23 mouse cellular contexts compared by ENCODE assay signal in the genomic region with DNA sequence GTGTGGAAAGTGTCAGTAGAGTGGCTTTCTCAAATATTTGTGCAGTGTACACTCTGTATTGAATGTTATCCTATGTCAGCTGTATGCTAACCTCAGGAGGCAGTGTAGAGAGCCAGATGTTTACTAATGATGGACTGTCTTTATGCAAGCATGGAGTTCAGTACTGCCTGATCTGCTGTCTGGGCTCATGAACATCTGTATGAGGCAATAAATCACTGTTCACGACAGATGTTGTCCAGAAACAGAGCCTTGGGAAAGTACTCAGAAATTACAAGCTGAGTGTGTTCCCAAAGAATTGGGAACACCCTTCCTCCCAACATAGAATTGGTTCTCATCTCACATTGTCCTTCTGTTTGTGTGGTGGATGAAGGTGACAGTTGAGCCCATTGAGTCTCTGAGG.
DNase-seq lines count a peak whose midpoint lies in the region; ATAC-seq and TF ChIP-seq lines count a peak whose summit lies in the region.
"Had no signal": no experiment of that assay in that cellular context is flagged by ENCODE, and none has a peak within 500 bp of the region (broad histone marks: within the 10 kb centered on the region; RNA-seq: fewer than 3 reads in every experiment).

No protein-coding gene starts in this region.

- TF ChIP-seq POLR2A in heart, adult 2 months (IDR thresholded peaks at IDR 0.05; ENCODE audit: insufficient read depth, low read depth, low read length), result no peak

- no peak overlapping the region for H3K9ac ChIP-seq in heart, adult 2 months (ENCODE audit: low read depth, low read length)
- no peak overlapping the region for H3K9ac ChIP-seq in limb, embryonic 15.5 days
- H3K9ac ChIP-seq: embryonic facial prominence, embryonic 12.5 days; forebrain, embryonic 13.5 days; forebrain, embryonic 15.5 days; forebrain, postnatal 0 days had no signal

- intact Hi-C loops in heart, adult 2 months (cut with DNase I), result no loop called here

- H3K79me2 ChIP-seq in heart, adult 2 months (replicated peaks; ENCODE audit: control insufficient read depth, insufficient read depth, low read length), result no peaks in the 10 kb centered on the region

- TF ChIP-seq EP300 in heart, adult 2 months (IDR thresholded peaks at IDR 0.05; ENCODE audit: insufficient read depth, low read depth, low read length), result no peak

- H3K4me2 ChIP-seq in limb, embryonic 15.5 days, result no peak overlapping the region
- H3K4me2 ChIP-seq: embryonic facial prominence, embryonic 12.5 days; forebrain, embryonic 13.5 days; forebrain, embryonic 15.5 days had no signal

- peak; percentile 35; the same call in 1 of the 2 replicates for ATAC-seq in limb, embryonic 15.5 days (ENCODE audit: insufficient number of reproducible peaks, low FRiP score, low TSS enrichment, low read depth)
- ATAC-seq: activated CD4-positive, CD25-positive, alpha-beta regulatory T cell, adult 4 months; forebrain, embryonic 13.5 days; forebrain, embryonic 15.5 days; forebrain, postnatal 0 days had no signal

- 72% methylated on average over 1 of the region's 1 CpGs for WGBS in heart, adult 2 months
- WGBS in limb, embryonic 15.5 days, result 23% methylated on average over 1 of the region's 1 CpGs
- 76% methylated on average over 1 of the region's 1 CpGs for WGBS in limb, embryonic 10.5 days

- TF ChIP-seq CTCF in heart, adult 2 months (IDR thresholded peaks at IDR 0.05), result no peak

- no peak overlapping the region for H3K4me3 ChIP-seq in heart, adult 2 months
- no peak overlapping the region for H3K4me3 ChIP-seq in limb, embryonic 15.5 days
- no peak overlapping the region for H3K4me3 ChIP-seq in limb, embryonic 10.5 days
- H3K4me3 ChIP-seq: embryonic facial prominence, embryonic 10.5 days; embryonic facial prominence, embryonic 12.5 days; forebrain, embryonic 13.5 days; forebrain, embryonic 15.5 days had no signal

- peaks cover 2% of the 10 kb centered on the region; the same call in 1 of the 2 replicates for H3K4me1 ChIP-seq in heart, adult 2 months (ENCODE audit: control insufficient read depth, insufficient read depth, low read length)
- 0 out of 2 replicates have a peak, but pooled peaks cover 3% of the 10 kb centered on the region for H3K4me1 ChIP-seq in limb, embryonic 15.5 days
- no peaks in the 10 kb centered on the region for H3K4me1 ChIP-seq in limb, embryonic 10.5 days
- H3K4me1 ChIP-seq: embryonic facial prominence, embryonic 10.5 days; embryonic facial prominence, embryonic 12.5 days; forebrain, embryonic 13.5 days; forebrain, embryonic 15.5 days had no signal

- H3K27me3 ChIP-seq in heart, adult 2 months (ENCODE audit: control insufficient read depth, insufficient read depth, low read length), result no peaks in the 10 kb centered on the region
- H3K27me3 ChIP-seq in limb, embryonic 15.5 days, result no peaks in the 10 kb centered on the region
- no peaks in the 10 kb centered on the region for H3K27me3 ChIP-seq in limb, embryonic 10.5 days (ENCODE audit: low read depth, poor library complexity, severe bottlenecking)
- H3K27me3 ChIP-seq: embryonic facial prominence, embryonic 12.5 days; forebrain, embryonic 13.5 days; forebrain, embryonic 15.5 days; Patski had no signal

- no peaks in the 10 kb centered on the region for H3K9me3 ChIP-seq in limb, embryonic 15.5 days
- no peaks in the 10 kb centered on the region for H3K9me3 ChIP-seq in limb, embryonic 10.5 days (replicated peaks)
- H3K9me3 ChIP-seq: embryonic facial prominence, embryonic 10.5 days; embryonic facial prominence, embryonic 12.5 days; forebrain, embryonic 13.5 days; forebrain, embryonic 15.5 days had no signal

- DNase-seq in heart, adult 2 months, result no peak
- no peak for DNase-seq in heart, adult 9 months (ENCODE audit: low spot score in 2 of 2)
- DNase-seq in limb, embryonic 10.5 days (ENCODE audit: low spot score), result no peak
- DNase-seq in 3T3-L1 (ENCODE audit: low read depth, low spot score) (peak; percentile 58), adipocyte (ENCODE audit: low spot score) (peak; percentile 62)
- DNase-seq in layer of hippocampus, adult 11-12 months (ENCODE audit: low spot score), result no peak
- DNase-seq: adrenal gland, adult 2 months; adrenal gland, postnatal 10 days; adrenal gland, postnatal 25 days; cerebellum, adult 11 months; cerebellum, adult 18-20 months; cerebellum, adult 8-10 months; cerebellum, adult 9-11 months; cerebellum, postnatal 14 days; cerebellum, postnatal 36 days; forebrain, postnatal 0 days had no signal

- peak overlapping the region; percentile 48 for H3K27ac ChIP-seq in heart, adult 2 months
- H3K27ac ChIP-seq in limb, embryonic 15.5 days, result no peak overlapping the region
- H3K27ac ChIP-seq in limb, embryonic 10.5 days, result no peak overlapping the region
- H3K27ac ChIP-seq: embryonic facial prominence, embryonic 10.5 days; embryonic facial prominence, embryonic 12.5 days; forebrain, embryonic 13.5 days; forebrain, embryonic 15.5 days had no signal

- 0 out of 2 replicates have a peak, but pooled peaks cover 3% of the 10 kb centered on the region for H3K36me3 ChIP-seq in heart, adult 2 months (ENCODE audit: control insufficient read depth, insufficient read depth, low read length)
- peaks cover 27% of the 10 kb centered on the region for H3K36me3 ChIP-seq in limb, embryonic 15.5 days
- H3K36me3 ChIP-seq in limb, embryonic 10.5 days, result peaks cover 10% of the 10 kb centered on the region; the same call in 1 of the 2 replicates

Comparison
In these comparisons a context has a peak if more than half of its experiments do, and no peak if none do; other contexts are left out.
1. DNase-seq: peak in 3T3-L1 (single experiment) and adipocyte (single experiment); none in heart, adult 2 months (0 of 2), heart, adult 9 months (0 of 2), limb, embryonic 10.5 days (single experiment) and layer of hippocampus, adult 11-12 months (single experiment).